21 mouse cellular contexts compared by ENCODE assay signal in the genomic region with DNA sequence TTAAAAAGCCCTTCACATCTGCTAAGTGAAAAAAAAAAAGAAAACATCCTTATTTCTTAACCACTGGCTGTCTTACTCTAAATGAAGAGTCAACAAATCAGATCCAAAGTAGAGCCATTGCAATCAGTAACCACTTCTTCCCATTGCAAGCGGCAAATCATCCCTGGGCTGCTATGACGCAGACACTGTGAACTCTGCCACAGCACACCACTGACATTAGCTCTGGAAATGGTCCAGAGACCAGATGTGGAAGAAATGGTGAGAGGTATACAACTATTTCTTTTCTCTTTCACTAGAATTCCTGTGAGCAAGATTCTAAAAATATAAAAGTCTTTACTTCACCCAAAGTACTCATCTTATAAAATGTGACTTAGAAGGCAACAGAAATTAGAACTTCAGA. TPM values are rescaled to one million over a fixed set of nuclear protein-coding genes. Genes with fewer than 3 reads are reported as not detected.
"Had no signal": no experiment of that assay in that cellular context is flagged by ENCODE, and none has a peak within 500 bp of the region (broad histone marks: within the 10 kb centered on the region; RNA-seq: fewer than 3 reads in every experiment).

No protein-coding gene starts in this region.

- ATAC-seq: liver, embryonic 12.5 days; liver, postnatal 0 days; lung, postnatal 0 days; midbrain, embryonic 13.5 days; midbrain, embryonic 15.5 days; midbrain, embryonic 16.5 days had no signal

- DNase-seq: left cerebral cortex, postnatal 4 days; liver; liver, embryonic 13.5 days; liver, postnatal 0 days; lung, adult 18-20 months; lung, adult 2 months; lung, embryonic 14.5 days; lung, postnatal 10 days; lung, postnatal 14 days; lung, postnatal 36 days; lung, postnatal 4 days; midbrain, embryonic 14.5 days had no signal

RNA-seq across cellular contexts. Expression of gene Wnt16, which starts 41.3 kb away (rescaled TPM):
- total RNA-seq: liver, adult 2 months; megakaryocyte progenitor cell, adult 5-6 weeks; megakaryocyte, adult 5-6 weeks; megakaryocyte-erythroid progenitor cell, adult 5-6 weeks had no signal
